Mouse (Mus musculus): ENCODE data around the gene Sfta2.

Sfta2 gene

DNA sequence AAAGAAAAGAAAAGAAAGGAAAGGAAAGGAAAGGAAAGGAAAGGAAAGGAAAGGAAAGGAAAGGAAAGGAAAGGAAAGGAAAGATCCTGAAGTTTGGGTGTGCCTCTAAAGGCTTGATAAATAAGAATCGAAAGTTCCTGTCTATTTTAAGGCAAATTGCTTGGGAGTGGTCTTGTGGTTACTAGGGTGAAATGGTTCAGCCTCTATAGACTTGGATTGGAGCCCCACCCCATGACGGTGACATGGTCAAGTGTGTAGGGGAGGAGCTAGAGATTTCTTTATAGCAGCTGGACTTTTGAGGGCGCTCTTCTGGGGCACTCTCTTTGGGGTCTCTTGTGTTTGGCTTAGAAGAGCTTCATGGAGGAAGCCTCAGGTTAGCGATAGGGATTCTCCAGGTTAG, 7.6 kb upstream of the Sfta2 start:
- DNase-seq (ENCODE audit: low spot score) = no peak

DNA sequence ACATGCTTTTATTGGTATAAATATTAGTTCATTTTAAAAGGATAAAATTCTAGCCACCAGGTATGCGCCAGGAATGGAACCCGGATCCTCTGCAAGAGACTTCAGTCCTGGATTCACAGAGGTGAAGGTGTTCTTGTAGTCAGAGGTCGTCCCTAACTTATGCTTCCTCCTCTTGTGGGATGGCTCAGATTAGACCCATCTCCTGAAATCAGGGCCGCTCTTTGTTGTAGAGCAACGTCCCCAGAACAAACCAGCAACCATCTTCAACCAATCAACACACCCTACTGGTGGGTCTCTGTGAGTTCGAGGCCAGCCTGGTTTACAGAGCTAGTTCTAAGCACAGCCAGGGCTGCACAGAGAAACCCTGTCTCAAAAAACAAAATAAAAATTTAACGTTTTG, 6.9 kb upstream of the Sfta2 start:
- no peak for DNase-seq (ENCODE audit: low spot score)

DNA sequence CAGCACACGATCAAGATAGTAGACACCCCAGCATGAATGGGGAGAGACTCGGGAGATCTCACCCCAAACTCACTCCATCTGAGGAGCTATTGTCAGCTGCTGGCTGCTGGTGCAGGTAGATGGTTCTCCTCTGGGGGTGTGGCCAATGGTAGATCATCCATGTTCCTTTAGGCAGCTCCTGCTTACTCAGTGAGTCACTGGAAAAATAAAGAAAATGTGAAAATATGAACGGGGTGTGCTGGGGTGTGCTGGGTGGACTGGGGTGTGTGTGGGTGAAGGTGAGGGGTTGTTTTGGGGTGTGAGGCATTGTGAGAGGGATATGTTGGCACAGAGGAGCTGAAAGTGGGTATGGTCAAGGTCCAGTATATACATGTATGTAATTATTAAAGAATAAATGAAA, 4.0 kb upstream of the Sfta2 start:
- no peak for DNase-seq (ENCODE audit: low spot score)

DNA sequence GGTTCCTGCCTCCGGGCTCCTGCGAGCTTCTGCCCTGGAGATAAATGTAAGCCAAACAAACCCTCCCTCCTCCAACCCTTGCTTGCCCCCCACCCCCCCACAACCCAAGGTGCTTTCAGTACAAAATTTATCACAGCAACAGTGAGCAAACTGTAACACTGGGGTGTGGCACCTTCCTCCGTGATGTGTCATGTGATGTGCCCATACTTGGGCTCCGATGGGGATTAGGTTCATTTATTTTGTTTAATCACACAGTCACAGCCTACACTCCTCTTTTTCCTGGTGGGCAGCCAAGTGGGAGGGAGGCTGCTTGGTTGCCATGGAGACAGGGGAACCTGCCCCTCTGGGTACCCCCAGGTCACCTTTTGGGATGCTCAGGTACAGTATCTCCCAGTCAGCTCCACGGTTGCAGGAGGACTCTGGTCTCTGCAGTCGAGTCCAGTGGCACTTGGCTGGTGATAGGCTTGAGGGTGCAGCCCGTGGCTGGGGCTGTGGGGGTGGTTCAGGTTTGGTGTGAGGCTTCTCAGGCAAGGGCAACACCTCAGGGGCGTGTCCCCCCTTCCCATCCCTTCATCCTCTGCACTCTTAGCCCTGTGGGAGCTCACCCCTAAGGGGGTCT, 496 bp downstream of the Sfta2 start:
- no peak for DNase-seq (ENCODE audit: low spot score)

DNA sequence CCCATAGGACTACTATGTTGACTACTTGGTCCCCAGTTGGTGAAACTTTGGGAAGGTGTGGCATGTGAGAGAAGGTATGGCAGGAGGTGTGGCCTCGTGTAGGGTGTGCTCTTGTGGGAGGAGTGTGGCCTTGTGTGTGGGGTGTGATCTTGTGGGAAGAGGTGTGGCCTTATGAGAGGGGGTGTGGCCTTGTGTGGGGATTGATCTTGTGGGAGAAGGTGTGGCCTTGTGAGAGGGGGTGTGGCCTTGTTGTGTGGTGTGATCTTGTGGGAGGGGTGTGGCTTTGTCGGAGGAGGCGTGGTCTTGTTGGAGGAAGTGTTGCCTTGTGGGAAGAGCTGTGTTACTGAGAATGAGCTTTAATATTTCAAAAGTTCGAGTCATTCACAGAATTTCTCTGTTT, 15.8 kb downstream of the Sfta2 start:
- no peak for DNase-seq (ENCODE audit: low spot score)

DNA sequence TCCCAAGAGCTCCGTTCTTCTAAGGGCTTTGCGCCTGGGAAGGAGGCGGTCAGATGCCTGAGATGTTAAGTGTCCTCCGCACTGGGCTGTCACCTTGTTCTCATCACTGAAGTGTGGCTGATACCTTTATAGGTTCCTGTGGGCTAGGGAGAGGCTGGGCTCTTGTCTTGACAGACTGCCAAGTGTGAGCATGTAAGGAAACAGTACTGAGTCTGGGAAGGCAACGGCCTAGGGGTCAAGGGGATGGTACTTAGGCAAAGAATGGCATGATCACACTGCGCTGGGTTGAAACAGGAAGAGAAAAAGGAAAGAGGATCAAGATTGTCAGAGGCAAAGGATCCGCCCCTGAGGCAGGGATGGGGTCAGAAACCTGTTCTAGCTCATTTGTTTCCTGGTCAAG, 25.2 kb downstream of the Sfta2 start, which contains the start of gene Gm9573:
TSS of gene Gm9573 (minus strand) at position 101 of the 400 bp plus-strand sequence.
- no peak for DNase-seq (ENCODE audit: low spot score)

DNA sequence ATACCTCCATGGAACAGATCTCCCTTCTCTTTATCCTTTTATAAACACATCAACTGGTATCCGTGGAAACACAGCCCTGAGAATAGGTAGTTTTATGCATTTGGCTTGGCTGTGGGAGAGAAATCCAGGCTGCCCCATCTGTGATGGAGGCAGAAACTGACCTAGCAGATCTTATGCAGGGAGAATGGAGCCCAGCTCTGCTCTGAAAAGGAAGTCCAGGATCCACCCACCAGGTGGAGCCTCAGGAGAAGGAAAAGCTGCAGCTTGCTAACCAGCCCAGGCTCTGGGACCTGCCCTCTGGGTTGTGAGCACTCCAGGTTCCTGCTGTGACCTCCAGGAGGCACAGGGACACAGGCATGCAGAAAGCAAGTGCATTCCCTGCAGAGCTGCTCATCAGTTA, 32.6 kb downstream of the Sfta2 start:
- DNase-seq (ENCODE audit: low spot score) = no peak

DNA sequence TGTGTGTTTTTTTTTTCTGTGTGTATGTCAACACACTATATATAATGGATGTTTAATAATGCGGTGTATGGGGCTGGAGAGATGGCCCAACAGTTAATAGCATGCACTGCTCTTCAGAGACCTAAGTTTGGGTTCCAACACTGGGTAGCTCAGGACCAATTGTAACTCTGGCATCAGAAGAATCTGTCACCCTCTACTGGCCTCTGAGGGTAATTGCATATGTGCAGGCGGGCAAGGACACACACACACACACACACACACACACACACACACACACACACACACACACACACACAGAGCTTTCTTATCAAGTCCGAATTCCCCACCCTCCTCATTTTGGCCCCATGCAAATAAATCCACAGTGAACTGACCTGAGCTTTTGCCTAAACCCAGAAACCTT, 33.9 kb downstream of the Sfta2 start:
- DNase-seq (ENCODE audit: low spot score) = no peak

DNA sequence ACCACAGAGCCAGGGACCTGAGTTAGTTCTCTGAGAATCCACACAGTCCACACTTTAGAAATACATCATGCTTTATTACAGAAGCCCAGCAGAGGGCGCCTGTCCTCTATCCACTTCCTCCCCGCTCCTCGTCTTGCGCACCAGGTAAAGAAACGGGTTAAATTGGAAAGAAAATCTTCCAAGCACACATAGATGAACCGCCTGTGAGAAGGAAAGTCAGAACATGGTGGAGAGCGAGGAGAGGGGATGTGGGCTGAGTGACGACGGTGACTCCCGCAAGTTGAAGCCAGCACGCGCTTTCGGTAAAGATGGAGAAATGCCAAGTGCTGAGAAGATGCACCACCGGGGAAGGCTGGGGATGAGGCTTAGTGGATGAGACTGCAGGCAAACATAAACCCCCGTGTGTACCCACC, 34.4 kb downstream of the Sfta2 start:
- peak; percentile 63 for DNase-seq (ENCODE audit: low spot score)

DNA sequence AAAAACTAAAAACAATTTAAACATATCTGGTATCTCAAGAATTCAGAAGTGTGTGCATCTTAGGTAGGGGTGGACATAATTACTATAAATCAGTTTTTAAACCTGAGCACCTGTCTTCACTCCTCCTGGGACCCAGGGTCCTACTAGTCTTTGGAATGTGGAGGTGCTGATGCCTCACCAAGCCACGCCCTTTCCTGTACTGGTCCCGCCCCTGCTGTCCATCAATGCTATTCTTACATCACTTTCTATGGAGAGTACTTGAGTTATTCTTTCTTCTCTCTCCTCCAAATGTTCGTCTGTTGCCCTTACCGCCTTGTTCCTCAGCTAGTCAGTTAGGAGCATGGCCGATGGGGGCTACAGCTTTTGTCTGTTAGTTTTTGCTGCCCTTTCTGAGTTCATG, 35.0 kb downstream of the Sfta2 start:
- DNase-seq (ENCODE audit: low spot score) = no peak

DNA sequence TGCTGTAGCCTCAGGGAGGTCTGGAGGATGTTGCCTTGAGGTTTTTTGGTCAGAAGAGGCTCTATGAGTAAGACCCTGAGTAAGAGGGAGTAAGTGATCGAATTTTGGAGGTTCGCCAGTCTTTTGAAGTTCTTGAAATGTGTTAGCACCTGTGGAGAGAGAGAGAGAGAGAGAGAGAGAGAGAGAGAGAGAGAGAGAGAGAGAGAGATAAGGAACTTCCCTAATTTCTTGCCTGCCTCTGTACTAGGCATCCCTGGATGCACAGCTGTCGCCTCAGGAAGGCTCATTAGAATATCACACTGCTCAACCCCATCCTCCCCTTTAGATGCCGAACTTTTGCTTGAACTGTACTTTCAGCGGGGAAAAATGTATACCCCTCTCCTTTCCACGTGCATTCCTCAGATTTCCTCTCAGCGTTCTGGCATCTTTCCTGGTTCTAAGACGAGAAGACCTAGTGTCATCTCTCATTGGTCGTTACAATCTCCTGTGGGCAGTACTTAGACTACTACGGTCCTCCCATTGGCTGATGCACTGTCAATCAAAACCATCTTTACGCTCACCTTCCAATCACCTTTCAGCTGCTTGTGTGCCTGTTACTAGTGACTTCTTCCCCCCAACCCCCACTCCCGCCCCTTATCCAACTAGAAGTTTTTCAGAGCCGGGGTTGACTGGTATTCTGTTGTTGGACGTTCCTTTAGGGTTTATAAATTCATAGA, 37.3 kb downstream of the Sfta2 start:
- peak; percentile 84 for DNase-seq (ENCODE audit: low spot score)

DNA sequence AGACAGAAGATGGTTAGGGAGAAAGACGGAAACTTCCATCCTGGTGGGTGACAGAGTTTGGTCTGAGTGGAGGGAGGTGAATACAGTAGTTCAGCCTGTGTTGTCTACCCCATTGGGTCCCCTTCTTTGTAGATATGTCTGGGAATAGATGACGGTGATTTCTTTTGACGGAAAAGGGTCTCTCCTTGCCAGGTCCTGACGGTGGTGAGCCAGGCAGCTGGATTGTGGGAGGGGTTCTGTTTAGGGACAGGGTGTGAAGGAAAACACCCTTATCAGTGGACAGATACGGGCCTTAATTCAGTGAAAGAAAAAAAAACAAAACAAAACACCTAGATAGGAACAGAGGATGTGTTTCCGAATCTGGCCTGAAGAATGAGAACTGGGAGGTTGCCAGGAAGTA, 38.0 kb downstream of the Sfta2 start:
- no peak for DNase-seq (ENCODE audit: low spot score)

DNA sequence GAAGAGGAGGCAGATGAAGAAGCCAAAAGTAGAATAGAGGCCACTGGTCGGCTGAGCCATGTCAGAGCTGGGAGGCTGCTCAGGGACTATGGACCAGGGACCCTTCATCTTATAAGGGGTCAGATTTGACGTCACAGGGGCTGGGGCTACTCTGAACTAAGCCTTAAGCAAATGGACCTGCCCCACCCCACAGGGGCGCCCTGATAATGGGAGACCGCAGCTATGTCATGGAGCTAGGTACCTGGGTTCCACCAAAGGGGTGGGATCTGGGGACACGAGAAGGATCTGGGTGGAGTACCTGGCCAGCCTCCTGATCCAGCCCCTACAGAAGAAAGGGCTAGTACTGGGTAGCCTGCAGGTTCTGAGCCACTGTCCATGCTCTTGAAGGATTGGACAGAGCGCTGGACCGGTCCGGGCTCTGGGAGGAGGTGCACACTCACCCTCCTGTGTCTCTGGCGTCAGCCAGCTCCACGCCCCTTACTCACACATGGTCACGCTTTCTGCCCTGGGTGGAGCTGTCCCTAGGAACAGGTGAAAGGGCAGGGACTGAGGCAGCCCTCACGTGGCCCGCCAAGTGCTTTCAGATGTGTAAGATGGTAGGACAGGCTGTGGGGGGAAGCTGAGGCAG, 42.4 kb downstream of the Sfta2 start, which contains the start of gene Mucl3:
TSS of gene Mucl3 (minus strand) at position 87 of the 628 bp plus-strand sequence.
- DNase-seq (ENCODE audit: low spot score) = no peak

DNA sequence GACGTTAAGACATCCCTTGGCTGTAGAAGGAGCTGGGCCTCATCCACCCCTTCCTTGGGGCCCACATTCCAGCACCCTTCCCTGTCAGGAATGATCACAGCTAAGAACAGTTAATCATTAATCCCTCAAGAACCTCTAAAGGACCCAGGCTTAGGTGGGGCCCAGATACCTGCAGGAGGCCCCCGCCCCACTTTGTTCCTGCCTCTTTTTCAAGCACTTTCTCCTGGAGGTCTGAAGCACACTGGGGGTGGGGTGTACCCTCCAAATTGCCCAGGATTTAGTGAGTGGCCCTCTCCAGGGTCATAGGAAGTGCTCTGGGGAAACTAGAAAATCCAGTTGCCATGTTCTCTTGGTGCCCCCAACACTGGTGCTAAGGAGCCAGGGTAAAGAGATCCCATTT, 48.1 kb downstream of the Sfta2 start:
- no peak for DNase-seq (ENCODE audit: low spot score)

DNA sequence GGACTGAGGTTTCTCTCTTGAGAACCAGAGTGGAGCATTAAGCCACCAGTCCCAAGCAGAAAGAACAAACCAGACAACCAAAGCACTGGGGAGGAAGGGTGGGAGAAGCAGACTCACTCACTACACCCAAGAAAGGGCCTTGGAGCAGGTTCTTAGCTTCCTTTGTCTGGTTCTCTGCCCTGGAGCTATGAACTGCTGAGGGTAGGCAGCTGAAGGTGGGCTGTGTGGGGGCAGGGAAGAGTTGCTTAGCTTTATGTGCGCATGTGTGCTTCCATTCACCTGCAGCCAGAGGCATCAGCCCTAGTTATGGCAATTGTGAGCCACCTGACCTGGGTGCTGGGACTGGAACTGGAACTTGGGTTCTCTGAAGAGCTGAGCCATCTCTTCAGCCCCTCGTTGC, 51.7 kb downstream of the Sfta2 start:
- DNase-seq (ENCODE audit: low spot score) = no peak

DNA sequence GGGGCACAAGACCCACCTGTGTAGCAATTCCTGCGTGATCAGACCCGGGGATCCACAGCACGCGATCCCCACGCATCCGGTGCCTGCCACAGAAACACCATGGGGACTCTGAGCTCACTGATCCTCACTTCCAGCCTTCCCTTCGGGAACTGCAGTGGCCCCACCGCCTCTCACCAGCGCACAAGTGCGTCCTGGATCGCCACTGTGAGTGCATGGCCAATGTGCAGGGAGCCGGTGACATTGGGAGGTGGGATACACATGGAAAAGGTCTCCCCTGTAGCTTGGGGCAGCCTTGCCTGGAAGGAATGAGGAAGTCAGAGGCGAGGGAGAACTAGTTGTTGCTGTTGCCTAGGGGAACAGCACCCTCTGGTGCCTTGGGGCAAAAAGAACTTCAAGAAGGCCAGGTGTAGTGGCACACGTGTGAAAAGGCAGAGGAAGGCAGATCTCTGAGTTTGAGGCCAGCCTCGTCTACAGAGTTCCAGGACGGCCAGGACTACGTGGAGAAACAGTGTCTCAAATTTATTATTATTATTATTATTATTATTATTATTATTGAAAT, 64.7 kb downstream of the Sfta2 start:
- no peak for DNase-seq (ENCODE audit: low spot score)

DNA sequence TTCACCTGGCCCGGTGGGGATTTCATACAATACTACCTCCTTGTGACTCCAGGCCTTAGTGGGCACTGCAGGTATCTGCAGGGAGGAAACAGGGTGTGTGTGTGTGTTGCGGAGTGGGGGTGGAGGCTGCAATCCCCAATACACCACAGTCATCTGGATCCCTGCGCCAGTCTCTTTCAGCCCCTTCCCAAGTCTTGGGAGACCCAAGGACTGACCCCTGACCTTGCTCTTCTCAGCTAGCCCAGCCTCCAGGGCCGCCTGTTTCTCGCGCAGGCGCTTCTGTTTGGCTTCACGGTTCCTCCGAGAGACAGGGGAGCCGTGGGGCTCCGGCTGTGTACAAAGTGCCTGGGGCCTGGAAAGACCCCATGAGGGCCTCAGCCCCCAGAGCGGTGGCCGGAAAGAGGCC, 65.5 kb downstream of the Sfta2 start:
- DNase-seq (ENCODE audit: low spot score) = peak; percentile 59

DNA sequence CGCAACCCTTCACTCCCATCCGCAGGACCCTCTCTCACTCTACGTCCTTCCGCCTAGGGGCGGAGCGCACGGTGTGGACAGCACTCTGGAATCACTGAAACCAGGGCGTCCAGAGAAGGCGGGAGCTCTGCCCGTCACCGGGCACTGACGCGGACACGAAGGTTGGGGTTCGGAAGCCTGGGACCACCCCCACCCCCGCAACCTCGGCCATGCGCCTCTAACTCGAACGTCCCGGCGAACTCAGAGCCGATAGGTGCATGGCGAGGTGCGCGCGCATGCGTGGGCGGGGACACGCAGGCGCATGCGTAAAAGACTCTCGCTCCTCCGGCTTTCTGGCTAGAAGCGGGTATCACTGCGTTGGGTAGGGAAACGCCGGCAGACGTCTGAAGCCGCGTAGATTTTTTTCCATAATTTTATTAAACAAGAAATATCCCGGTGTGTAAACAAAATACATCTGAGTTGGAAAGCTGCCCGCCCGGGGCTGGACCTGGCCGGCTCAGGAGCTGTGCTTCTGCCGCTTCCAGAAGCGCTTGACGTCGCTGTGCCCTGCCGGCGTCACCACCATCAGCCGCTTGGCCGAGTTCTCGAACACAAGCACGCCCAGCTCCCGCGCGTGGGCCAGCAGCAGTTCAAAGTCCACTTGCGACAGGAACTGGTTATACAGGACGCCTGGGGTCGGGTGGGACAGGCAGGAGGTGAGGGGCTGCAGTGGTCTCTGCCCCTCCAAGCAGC, 66.2 kb downstream of the Sfta2 start, which contains the start of gene Vars2:
TSS of gene Vars2 (minus strand) at position 259 of the 732 bp plus-strand sequence.
- peak; percentile 95 for DNase-seq (ENCODE audit: low spot score)

DNA sequence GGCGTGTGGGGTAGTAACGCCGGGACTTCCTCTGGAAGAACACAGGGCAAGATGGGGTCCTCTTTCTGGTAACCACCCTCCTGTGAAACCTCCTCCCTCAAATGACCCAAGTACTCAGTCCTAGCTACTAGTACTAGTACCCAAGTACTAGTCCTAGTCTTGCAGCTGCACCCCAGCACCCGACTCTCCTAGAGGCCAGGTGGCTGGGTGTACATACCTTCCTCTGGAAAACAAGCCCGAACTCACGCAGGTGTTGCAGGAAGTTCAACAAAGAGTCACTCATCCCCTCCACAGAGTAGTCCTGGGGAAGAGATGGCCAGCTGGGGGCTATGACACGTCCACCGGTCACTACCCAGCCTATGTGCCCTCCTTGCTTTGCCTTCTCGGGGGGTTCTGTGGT, 68.4 kb downstream of the Sfta2 start:
- DNase-seq (ENCODE audit: low spot score) = no peak

DNA sequence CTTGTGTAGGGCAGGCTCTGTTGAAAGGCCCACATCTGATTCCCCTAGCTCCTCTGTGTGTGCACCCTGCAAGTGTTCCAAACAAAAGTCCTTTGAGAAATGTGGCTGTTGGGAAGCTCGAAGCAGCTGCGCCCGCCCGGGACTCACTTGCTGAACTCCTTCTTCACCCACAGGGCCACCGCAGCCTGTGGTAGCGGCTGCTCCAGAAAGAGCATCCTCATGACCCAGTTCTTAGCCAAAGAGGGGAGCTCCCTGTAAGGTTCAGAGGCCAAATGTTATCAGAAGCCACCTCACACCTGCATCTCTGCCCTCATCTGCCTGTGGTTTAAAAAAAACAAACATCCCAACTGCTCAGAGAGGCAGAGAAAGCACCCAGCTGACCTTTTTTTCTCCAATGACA, 70.5 kb downstream of the Sfta2 start:
- DNase-seq (ENCODE audit: low spot score) = no peak

DNA sequence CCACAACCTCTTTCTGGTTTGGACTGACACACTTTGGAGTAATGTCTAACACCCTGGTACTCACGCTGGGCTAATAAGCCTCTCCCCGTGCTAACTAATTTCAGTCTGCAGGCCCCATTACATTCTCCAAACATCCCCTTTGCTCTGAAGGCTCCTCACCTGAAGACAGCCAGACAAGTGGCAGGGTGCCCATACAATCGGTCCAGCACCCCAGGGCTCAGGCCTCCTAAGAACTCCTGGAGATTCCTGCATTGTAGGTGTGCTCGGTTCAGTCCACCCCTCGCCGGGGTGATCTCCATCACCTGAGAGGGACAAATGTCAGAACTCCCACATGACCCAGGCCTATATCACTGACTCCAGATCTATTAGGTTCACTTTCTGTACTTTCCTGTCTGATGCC, 71.2 kb downstream of the Sfta2 start:
- no peak for DNase-seq (ENCODE audit: low spot score)

DNA sequence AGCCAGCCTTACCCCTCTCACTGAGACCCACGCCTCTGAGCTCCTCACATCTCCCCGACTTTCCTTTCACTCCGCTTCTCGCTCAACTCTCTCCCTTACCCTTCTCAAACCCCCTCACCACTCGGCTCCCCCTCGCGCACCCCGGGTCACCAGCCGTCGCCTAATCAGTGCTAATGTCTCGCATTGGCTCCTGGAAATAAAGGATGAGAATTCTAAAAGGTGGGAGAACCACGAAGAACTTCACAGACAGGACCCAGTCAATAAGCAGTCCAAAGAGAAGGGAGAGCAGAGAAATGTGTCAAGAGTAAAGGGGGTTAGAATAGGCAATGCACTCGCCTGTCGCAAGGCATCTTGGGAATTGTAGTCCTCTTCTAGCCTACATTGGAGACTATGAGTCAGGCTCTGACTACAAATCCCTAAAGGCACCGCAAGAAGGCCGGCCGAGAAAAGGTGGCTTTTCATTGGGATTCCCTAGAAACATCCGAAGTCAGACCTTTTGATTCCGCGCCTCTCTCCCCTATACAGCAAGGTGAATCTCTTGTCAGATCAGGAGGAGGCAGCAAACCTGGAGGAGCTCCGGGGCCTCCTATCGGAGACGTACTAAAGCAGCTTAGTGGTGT, 72.2 kb downstream of the Sfta2 start, which contains the start of gene Gtf2h4:
TSS of gene Gtf2h4 (minus strand) at position 324 of the 620 bp plus-strand sequence.
- DNase-seq (ENCODE audit: low spot score) = peak; percentile 94

All from testis, postnatal 14 days (tissue).